Mouse (Mus musculus): ENCODE measurements around the gene Nup133. TPM values are rescaled to one million over a fixed set of nuclear protein-coding genes. Genes with fewer than 3 reads are reported as not detected.
A peak's percentile ranks its signal among the peaks of the same experiment; 100 is the strongest.

Gene Nup133
- polyA plus RNA-seq, 1 experiment from 2014 or later: 42.3 TPM

GRCm38 (mm10) chr8:123859648-123860259, 89.3 kb downstream of the Nup133 start, which contains the start of gene Ccsap:
Ccsap (minus strand) TSS chr8:123860209.
- peak; percentile 45; the same call in 1 of the 2 replicates for ATAC-seq (ENCODE audit: insufficient number of reproducible peaks, insufficient read depth, low FRiP score, low TSS enrichment, low read depth)
- peak within 1 kb of the TSS; percentile 12; the same call in 1 of the 2 replicates for H3K27ac ChIP-seq

GRCm38 (mm10) chr8:123858941-123859647, 90.0 kb downstream of the Nup133 start:
- Histone ChIP-seq H3K9ac (peak overlapping the region; percentile 83), H3K27ac (no peak overlapping the region), H3K4me1 (peaks cover 12% of the 10 kb centered on the region), H3K27me3 (peaks cover 29% of the 10 kb centered on the region), H3K4me2 (peak overlapping the region; percentile 92), H3K9me3 (no peaks in the 10 kb centered on the region), H3K36me3 (no peaks in the 10 kb centered on the region), H3K4me3 (peak overlapping the region; percentile 91)
- WGBS: under 1% methylated on average over 79 of the region's 79 CpGs
- ATAC-seq (ENCODE audit: insufficient number of reproducible peaks, insufficient read depth, low FRiP score, low TSS enrichment, low read depth): peak; percentile 95

More at GRCm38 (mm10) chr8:123859648-123860259, 89.3 kb downstream of the Nup133 start, which contains the start of gene Ccsap:
- Histone ChIP-seq H3K9ac (peak within 1 kb of the TSS; percentile 83), H3K9me3 (no peaks in the 10 kb centered on the region), H3K27me3 (peaks cover 36% of the 10 kb centered on the region), H3K4me1 (peaks cover 13% of the 10 kb centered on the region), H3K4me2 (peak within 1 kb of the TSS; percentile 92), H3K4me3 (peak within 1 kb of the TSS; percentile 91), H3K36me3 (no peaks in the 10 kb centered on the region)
- 2% methylated on average over 48 of the region's 48 CpGs for WGBS

GRCm38 (mm10) chr8:123858574-123858940, 90.5 kb downstream of the Nup133 start:
- no peaks in the 10 kb centered on the region for H3K36me3 ChIP-seq
- no peaks in the 10 kb centered on the region for H3K9me3 ChIP-seq
- peaks cover 9% of the 10 kb centered on the region for H3K4me1 ChIP-seq
- under 1% methylated on average over 17 of the region's 17 CpGs for WGBS
- H3K27me3 ChIP-seq: peaks cover 24% of the 10 kb centered on the region
- H3K4me2 ChIP-seq: peak overlapping the region; percentile 92
- H3K9ac ChIP-seq: peak overlapping the region; percentile 83
- no peak for ATAC-seq (ENCODE audit: insufficient number of reproducible peaks, insufficient read depth, low FRiP score, low TSS enrichment, low read depth)
- no peak overlapping the region for H3K27ac ChIP-seq
- H3K4me3 ChIP-seq: peak overlapping the region; percentile 91

- Histone ChIP-seq H3K36me3 (no peaks in the 10 kb centered on the region), H3K4me3 (no peak overlapping the region), H3K4me2 (no peak overlapping the region), H3K27ac (no peak overlapping the region), H3K4me1 (peaks cover 9% of the 10 kb centered on the region), H3K9ac (no peak overlapping the region), H3K9me3 (no peaks in the 10 kb centered on the region), H3K27me3 (peaks cover 13% of the 10 kb centered on the region)
- WGBS: 69% methylated on average over 3 of the region's 3 CpGs
- no peak for ATAC-seq (ENCODE audit: insufficient number of reproducible peaks, insufficient read depth, low FRiP score, low TSS enrichment, low read depth)
Observed at GRCm38 (mm10) chr8:123857361-123857760, 91.7 kb downstream of the Nup133 start.

- Histone ChIP-seq H3K27ac (no peak overlapping the region), H3K36me3 (no peaks in the 10 kb centered on the region), H3K9me3 (no peaks in the 10 kb centered on the region), H3K9ac (no peak overlapping the region), H3K27me3 (peaks cover under 1% of the 10 kb centered on the region; the same call in 1 of the 2 replicates), H3K4me2 (no peak overlapping the region), H3K4me3 (no peak overlapping the region), H3K4me1 (peaks cover 9% of the 10 kb centered on the region)
- WGBS: 85% methylated on average over 9 of the region's 9 CpGs
- ATAC-seq (ENCODE audit: insufficient number of reproducible peaks, insufficient read depth, low FRiP score, low TSS enrichment, low read depth): no peak
Observed at GRCm38 (mm10) chr8:123854733-123855475, 94.2 kb downstream of the Nup133 start.

- no peak for ATAC-seq (ENCODE audit: insufficient number of reproducible peaks, insufficient read depth, low FRiP score, low TSS enrichment, low read depth)
- Histone ChIP-seq H3K36me3 (no peaks in the 10 kb centered on the region), H3K4me3 (no peak overlapping the region), H3K9ac (no peak overlapping the region), H3K27ac (no peak overlapping the region), H3K4me2 (no peak overlapping the region), H3K27me3 (no peaks in the 10 kb centered on the region; the same call in 1 of the 2 replicates), H3K4me1 (peaks cover 9% of the 10 kb centered on the region), H3K9me3 (no peaks in the 10 kb centered on the region)
- WGBS: 81% methylated on average over 1 of the region's 1 CpGs
Observed at GRCm38 (mm10) chr8:123854252-123854651, 94.8 kb downstream of the Nup133 start.

GRCm38 (mm10) chr8:123851590-123851989, 97.5 kb downstream of the Nup133 start:
- H3K4me3 ChIP-seq: no peak overlapping the region
- WGBS: 76% methylated on average over 5 of the region's 5 CpGs

GRCm38 (mm10) chr8:123849352-123849751, 99.7 kb downstream of the Nup133 start:
- H3K4me2 ChIP-seq: no peak overlapping the region
- no peaks in the 10 kb centered on the region for H3K9me3 ChIP-seq
- no peak overlapping the region for H3K4me3 ChIP-seq
- H3K4me1 ChIP-seq: no peaks in the 10 kb centered on the region
- H3K27ac ChIP-seq: no peak overlapping the region
- no peak for ATAC-seq (ENCODE audit: insufficient number of reproducible peaks, insufficient read depth, low FRiP score, low TSS enrichment, low read depth)
- H3K27me3 ChIP-seq: no peaks in the 10 kb centered on the region
- 83% methylated on average over 4 of the region's 4 CpGs for WGBS
- H3K36me3 ChIP-seq: no peaks in the 10 kb centered on the region
- H3K9ac ChIP-seq: no peak overlapping the region

More at GRCm38 (mm10) chr8:123851590-123851989, 97.5 kb downstream of the Nup133 start:
- Histone ChIP-seq H3K27me3 (no peaks in the 10 kb centered on the region), H3K9ac (no peak overlapping the region), H3K9me3 (no peaks in the 10 kb centered on the region), H3K27ac (no peak overlapping the region), H3K36me3 (no peaks in the 10 kb centered on the region), H3K4me1 (no peaks in the 10 kb centered on the region), H3K4me2 (no peak overlapping the region)
- ATAC-seq (ENCODE audit: insufficient number of reproducible peaks, insufficient read depth, low FRiP score, low TSS enrichment, low read depth): no peak

GRCm38 (mm10) chr8:123847546-123847945, 101.5 kb downstream of the Nup133 start:
- Histone ChIP-seq H3K36me3 (no peaks in the 10 kb centered on the region), H3K4me1 (no peaks in the 10 kb centered on the region), H3K27me3 (no peaks in the 10 kb centered on the region), H3K4me3 (no peak overlapping the region), H3K4me2 (no peak overlapping the region), H3K27ac (no peak overlapping the region), H3K9ac (no peak overlapping the region), H3K9me3 (no peaks in the 10 kb centered on the region)
- 67% methylated on average over 3 of the region's 3 CpGs for WGBS
- ATAC-seq (ENCODE audit: insufficient number of reproducible peaks, insufficient read depth, low FRiP score, low TSS enrichment, low read depth): no peak

Measured in embryonic facial prominence, embryonic 13.5 days (tissue).